Mouse (Mus musculus) ovary, postnatal 10 days (tissue): ENCODE measurements at regions not wholly inside any gene's neighbourhood (a gene's known extent, or its start where the extent isn't known, plus 50 kb on each side); places are given as distances from the start of the nearest gene placed in this dataset.

ENCODE experiments used
- DNase-seq: peaks from one replicate; pipeline ENCODE4 v3.0.0; 2022; ENCODE audit warnings: low spot score

- DNase-seq: no peak
These were observed 136.7 kb downstream of the Gm11011 start for GRCm38 (mm10) chr2:169450801-169451200.

- no peak for DNase-seq
These were observed 139.9 kb downstream of the Gm11011 start for GRCm38 (mm10) chr2:169447495-169448280.

GRCm38 (mm10) chr2:169445877-169446276, 141.7 kb downstream of the Gm11011 start:
- DNase-seq: no peak

GRCm38 (mm10) chr2:169445371-169445770, 142.2 kb downstream of the Gm11011 start:
- DNase-seq: no peak

- DNase-seq: no peak
These were observed 144.3 kb downstream of the Gm11011 start for GRCm38 (mm10) chr2:169443271-169443670.

- no peak for DNase-seq
These were observed 156.0 kb downstream of the Gm11011 start for GRCm38 (mm10) chr2:169431516-169431915.

- no peak for DNase-seq
These were observed 158.1 kb downstream of the Gm11011 start for GRCm38 (mm10) chr2:169429411-169429810.

- DNase-seq: no peak
These were observed 163.2 kb downstream of the Gm11011 start for GRCm38 (mm10) chr2:169424166-169424920.

GRCm38 (mm10) chr2:169412361-169412760, 175.2 kb downstream of the Gm11011 start:
- DNase-seq: no peak

- DNase-seq: no peak
These were observed 177.5 kb downstream of the Gm11011 start for GRCm38 (mm10) chr2:169410080-169410479.

GRCm38 (mm10) chr2:169404908-169405690, 182.4 kb downstream of the Gm11011 start:
- no peak for DNase-seq

GRCm38 (mm10) chr2:169397758-169398157, 189.8 kb downstream of the Gm11011 start:
- no peak for DNase-seq

GRCm38 (mm10) chr2:169397013-169397412, 190.5 kb downstream of the Gm11011 start:
- no peak for DNase-seq

- DNase-seq: no peak
These were observed 191.3 kb downstream of the Gm11011 start for GRCm38 (mm10) chr2:169396294-169396693.

GRCm38 (mm10) chr2:169389611-169390010, 197.9 kb downstream of the Gm11011 start:
- no peak for DNase-seq

GRCm38 (mm10) chr2:169388569-169388968, 199.0 kb downstream of the Gm11011 start:
- DNase-seq: no peak

GRCm38 (mm10) chr2:169387765-169388518, 199.6 kb downstream of the Gm11011 start:
- no peak for DNase-seq

- no peak for DNase-seq
These were observed 203.8 kb downstream of the Gm11011 start for GRCm38 (mm10) chr2:169383701-169384100.

GRCm38 (mm10) chr2:169373069-169373468, 214.5 kb downstream of the Gm11011 start:
- DNase-seq: no peak

GRCm38 (mm10) chr2:169365046-169365445, 222.5 kb downstream of the Gm11011 start:
- DNase-seq: no peak

GRCm38 (mm10) chr2:169360272-169360671, 227.3 kb downstream of the Gm11011 start:
- DNase-seq: peak; percentile 6

GRCm38 (mm10) chr2:169357400-169357799, 230.1 kb downstream of the Gm11011 start:
- DNase-seq: no peak
